Mouse (Mus musculus) megakaryocyte, embryonic 14.5 days (primary cell): ENCODE results near the gene Traf3ip2.

ENCODE experiments used
- FLI1 ChIP-seq: IDR thresholded peaks from 2 replicates; pipeline ENCODE4 v1.6.1; 2012; ENCODE audit warnings: low read length, inconsistent platforms, mixed read lengths
- GATA1 ChIP-seq: IDR thresholded peaks from 3 replicates; pipeline ENCODE4 v1.6.1; 2012; ENCODE audit warnings: mixed read lengths, low read length, inconsistent platforms, borderline replicate concordance

DNA sequence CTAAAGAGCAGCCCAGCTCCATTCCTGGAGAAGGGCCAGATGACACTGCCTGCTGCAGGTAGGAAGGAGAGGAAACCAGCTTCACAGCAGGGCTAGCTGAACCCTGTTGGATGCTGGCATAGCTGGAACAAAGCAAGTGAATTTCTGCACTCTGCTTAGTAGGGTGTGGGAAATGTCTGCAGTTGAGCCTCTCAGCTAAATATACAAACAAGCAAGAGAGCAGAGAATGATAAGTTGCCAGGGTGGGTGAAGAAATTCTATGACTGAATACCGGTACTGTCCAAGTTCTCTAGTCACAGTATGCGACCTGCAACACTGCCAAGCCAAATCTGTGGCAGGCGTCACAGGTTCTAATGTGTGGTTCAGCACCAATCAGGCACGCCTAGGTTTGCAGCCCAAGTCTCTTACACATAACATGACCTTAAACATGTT is 52.4 kb downstream of the Traf3ip2 start:
- TF ChIP-seq GATA1 (no peak), FLI1 (no peak)
